Mouse (Mus musculus) lung, postnatal 4 days (tissue): ENCODE results near the gene Enpep.

ENCODE experiments used
- DNase-seq, 2 experiments: peaks; one replicate each; pipeline ENCODE4 v3.0.0; 2021

The Enpep gene

DNA sequence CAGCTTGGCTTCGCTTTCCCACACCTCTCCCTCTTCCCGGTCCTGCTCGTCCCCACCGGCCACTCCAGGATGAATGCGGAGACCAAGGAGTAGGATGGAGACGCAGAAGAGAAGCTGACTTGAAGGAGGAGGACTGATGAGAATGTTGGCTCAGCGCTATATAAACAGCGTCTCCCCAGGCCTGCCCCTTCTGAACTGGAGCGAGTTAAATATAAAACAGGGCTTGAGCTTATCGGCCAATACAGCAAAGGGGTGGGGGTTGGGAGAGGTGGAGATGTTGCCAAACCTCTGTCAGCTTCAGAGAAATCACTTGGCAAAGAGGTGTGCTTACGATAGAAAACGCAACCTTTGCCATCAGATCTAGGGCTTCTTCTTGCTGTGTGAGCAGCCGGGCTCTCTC is at the start of gene Enpep:
Gene Enpep (minus strand): TSS at position 135 of the 400 bp plus-strand sequence.
- peak; percentile 66 to 83 for DNase-seq

DNA sequence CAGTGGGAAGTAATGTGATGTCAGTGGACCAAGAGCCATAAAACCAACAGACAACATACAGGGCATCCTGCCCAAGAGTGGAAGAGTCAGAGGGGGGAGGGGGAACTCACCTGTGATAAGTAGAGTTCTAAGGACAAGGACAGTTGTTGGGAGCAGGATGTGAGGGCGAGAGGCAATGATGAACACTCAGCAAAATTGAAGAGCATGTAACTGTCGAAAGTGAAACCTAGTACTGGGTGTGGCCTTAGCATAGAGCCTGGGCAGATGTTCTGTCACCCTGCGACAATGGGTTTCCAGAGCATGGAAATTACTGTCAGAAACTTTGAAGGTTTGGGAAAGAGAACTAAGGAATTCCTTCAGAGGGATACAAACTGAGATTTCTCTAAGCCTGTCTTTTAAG is 46.6 kb upstream of the Enpep start:
- DNase-seq: no peak

DNA sequence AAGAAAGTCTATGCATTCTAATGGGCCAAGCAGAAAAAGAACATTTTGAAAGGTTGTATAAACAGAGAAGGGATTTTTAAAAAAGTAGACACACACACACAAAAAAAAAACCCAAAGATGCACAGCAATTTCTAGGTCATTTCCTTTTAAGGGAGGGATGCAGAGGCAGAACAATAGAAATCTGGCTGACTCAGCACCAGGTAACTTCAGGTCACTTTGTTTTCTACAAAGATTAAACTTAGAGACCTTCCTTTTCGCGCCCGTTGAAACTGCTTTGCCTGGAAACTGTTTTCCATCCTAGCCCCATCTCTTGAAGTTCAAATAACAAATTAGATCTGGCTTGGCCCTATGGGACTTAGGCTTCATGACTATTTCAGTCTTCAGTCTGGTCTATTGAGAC is 42.6 kb upstream of the Enpep start:
- no peak for DNase-seq

DNA sequence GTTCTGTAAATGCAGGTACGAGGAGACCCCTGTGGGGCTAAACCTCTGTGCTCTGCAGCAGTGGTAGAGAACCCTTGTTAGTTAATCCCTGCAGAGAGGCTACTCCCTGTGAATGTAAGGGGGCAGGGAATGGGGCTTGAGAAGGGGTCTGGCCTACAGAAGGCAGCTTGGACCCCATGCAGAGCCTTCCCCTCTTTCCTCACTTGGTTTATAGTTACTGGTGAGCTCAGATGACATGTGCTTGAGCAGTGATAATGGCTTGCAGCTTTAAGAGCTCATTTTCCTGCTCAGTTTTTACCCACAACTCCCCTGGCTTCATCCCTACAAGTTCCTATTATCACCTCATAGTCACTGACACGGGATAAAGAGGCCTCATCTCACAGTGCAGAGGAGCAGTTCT is 40.6 kb upstream of the Enpep start:
- DNase-seq: no peak

DNA sequence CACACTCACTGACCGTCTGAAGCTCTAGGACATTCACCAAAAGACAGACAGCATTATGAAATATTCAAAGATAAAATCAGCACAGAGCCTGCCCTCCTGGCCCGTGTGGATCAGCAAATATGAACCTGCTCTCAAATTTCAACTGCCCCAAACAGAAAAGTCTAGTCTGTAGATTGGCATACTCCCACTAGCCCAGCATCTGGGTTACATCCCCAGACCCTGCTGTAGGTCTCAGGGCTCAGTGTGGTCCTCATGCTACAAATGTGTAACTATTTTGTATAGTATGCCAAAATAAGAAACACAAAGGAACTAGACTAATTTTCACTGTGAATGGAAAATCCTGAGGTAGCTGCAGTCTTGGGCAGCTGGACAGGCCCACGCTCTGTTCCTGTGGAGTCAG is 37.0 kb upstream of the Enpep start:
- no peak for DNase-seq

DNA sequence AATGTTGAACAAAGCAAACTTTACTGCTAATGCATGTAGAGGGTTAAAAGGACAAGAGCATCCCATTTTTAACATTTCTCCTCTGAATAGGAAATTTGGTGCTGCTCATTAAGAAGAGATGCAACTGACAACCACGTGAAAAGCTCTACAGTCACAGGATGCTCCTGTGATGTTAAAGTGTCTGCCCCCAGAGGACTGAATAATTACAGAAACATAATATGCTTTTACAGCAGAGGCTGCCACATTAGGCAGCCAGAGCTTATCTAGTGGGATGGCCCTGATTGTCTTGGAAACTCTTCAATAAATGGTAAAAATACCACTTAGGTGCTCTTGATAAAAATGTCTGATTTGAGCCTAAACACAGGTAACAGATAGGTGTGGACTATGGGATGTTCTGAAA is 33.4 kb upstream of the Enpep start:
- no peak for DNase-seq

DNA sequence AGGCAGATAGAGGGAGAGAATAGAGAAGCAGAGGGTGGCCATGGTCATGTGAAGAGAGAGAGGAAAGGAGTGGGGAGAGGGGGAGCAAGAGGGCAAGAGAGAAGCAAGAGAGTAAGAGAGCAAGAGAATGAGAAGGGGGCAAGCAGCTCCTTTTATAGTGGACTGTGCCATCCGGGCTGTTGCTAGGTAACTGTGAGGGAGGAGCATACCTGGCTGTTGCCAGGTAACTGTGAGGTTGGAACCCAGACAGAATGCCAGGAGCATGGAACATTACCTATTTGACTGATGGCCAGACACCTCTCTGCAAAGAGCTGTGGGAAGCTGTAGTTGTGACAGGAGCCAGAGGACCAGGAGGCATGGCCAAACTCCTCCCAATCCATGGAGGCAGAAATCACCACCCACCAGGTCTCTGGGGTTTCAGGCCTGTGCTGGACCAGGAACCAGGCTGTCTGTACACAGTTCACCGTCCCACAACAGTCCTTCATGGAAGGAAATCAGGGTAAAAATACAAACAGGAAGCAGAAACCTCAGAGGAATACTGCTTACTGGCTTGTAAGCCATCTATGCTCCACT is 32.4 kb upstream of the Enpep start:
- DNase-seq: no peak

DNA sequence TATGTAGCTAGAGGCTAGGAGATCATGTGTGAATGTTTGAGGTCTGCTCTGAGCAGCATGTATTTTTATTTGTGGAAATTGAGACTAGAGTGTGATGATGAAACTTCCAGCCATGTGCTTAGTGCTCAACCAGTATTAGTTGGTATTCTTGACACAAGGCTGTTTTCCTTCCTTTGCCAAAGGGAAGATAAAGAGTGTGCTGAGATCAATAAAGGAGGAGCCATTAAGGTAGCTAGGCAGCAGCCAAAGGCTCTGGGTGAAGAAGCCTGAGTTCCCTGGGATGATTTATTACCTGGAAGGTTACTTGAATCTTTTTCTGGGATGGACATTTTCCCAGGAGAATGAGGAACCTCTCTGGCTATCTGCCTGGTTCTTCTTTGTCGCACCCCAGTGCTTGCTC is 30.9 kb upstream of the Enpep start:
- no peak for DNase-seq

DNA sequence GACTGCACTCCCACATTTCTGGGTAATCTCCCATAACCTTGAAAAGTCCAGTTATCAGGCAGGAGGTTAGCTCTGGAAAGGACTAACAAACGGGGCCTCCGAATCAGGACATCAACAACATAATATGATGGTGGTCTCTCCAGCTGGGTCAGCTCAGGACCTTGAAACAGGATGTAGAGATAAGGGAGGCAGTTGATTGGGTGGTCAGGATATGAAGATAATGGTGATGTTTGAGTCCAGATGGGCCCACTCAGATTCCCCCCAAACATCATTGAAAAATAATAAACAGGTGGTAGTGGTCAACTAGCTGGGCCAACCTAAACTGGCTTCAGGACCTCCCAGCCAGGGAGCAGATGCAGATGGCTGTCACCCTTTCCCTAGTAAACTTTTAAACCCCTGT is 25.6 kb upstream of the Enpep start:
- peak in 1 of 2 experiments; percentile 32 for DNase-seq

DNA sequence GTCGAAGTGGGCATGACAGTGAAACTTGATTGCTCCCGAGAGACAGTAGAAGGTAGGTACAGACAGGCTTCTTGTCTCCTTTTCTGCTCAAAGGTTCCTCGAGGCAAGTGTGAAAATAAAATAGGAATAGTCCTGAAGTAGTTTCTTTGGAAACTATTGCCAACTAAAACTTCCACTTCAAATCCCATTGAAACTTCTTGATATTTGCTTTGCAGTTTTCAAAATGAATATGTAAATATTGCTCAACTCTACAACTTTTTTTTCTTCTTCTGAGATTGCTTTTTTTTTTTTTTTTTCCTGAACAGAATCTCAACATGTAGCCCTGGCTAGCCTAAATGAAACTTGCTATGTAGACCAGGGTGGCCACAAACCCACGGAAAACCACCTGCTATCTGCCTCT is 21.4 kb upstream of the Enpep start:
- no peak for DNase-seq

DNA sequence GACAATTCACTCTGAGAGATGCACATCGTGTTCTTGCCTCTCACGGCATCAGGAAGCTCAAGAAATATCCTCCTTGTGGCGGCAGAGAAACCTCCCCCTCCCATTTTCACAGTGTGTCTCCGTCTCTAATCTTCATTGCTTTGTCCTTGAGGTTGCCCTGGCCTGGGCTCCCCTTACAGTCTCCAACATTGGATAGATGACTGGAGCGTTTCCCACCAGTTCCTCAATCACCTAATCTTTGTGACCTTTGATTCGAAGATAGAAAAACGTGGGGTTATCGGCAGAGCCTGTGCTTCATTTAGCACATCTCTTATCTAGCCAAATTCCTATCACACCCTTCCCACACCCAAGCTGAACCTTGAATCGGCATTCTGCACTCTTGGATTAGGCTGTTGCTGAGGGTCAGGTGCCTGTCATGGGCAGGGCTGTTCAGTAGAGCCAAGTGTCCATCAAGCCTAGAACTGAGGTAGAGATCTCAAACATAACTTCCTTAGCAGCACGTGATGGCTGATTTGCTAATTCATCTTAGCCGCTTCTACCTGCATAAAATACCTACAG is 18.9 kb upstream of the Enpep start:
- no peak for DNase-seq

DNA sequence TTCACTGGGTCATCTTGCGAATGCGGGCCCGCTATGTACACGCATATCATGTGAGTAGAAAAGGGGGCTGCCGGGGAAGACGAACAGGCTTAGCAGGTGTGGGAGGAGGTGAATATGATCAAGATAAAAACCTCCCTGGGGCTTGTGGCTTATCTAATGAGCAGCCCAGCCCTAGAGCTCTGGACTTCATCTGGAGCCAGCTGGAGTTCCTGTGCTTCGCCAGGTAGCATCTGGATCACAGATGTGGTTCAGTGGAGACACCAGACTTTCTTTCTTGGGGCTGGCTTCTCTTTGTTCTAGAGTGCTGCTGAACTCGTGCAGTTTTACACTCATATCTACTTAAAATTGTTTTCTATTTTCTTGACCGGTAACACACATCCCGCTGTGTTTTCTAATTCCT is 14.8 kb upstream of the Enpep start:
- no peak for DNase-seq

DNA sequence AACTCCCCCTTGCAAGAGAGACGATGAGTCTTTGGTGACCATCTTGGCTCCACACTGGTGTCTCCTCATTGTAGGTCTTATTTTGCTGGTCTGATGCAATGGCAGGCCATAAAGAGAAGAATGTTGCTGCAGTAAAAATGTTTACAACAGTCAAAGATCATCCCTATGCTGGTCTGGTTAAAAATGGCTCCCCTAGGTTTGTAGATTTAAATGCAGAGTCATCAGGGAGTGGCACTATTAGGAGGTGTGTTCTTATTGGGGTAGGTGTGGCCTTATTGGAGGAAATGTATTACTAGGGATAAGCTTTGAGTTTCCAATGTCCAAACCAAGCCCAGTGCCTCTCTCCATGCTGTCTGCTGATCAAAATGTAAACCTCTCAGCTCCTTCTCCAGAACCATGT is 10.2 kb upstream of the Enpep start:
- no peak for DNase-seq

DNA sequence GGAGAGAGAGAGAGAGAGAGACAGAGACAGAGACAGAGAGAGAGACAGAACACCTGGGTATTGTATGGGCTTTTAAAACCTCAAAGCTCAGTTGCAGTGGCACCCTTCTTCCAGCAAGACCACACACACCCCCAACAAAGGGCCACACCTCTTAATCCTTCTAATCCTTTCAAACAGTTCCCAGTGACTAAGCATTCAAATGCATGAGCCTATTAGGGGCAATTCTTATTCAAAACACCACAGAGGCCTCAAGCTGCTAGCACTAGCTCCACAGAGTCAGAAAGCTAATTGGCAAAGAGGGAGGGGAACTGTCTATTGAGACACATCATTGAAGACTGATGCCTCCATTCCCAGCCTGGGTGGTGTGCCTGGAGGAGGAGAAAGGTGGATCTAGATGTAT is 8.5 kb upstream of the Enpep start:
- DNase-seq: no peak

DNA sequence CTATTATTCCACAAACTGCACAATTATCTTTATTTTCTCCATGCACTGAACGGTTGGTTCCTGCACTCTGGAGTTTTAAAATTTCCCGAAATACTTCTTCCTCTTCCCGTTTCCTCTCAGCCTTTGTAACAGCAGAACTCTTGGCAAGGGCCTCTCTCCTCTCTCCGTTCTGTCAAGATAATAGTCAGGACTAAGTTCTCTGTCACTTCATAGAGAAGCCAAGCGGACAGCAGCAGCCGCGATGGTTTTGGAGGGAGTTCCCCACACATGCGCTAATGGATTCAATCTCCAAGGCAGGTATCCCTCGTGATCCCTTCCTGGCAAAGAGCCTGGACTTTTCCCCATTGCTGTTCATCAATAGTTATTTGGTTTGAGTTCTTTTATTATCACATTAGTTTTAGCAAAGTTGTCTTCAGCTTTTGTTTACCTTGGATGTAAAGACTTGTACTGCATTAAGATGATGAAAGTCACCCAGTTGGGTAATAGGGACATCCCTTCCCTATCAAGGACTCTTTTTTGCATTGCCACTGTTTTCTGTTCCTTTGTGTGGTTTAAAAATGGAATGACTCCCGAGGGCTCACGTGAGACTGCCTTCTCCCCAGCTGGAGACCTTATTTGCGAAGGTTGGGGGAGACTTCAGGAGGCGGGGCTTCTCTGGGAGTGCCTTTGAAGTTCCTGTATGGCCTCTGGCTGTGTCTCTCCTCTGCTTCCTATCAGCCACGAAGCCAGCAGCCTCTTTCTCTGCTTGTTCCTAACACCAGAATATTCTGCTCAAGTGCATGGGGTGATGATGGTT is 6.0 kb upstream of the Enpep start:
- peak; percentile 22 to 46 for DNase-seq

DNA sequence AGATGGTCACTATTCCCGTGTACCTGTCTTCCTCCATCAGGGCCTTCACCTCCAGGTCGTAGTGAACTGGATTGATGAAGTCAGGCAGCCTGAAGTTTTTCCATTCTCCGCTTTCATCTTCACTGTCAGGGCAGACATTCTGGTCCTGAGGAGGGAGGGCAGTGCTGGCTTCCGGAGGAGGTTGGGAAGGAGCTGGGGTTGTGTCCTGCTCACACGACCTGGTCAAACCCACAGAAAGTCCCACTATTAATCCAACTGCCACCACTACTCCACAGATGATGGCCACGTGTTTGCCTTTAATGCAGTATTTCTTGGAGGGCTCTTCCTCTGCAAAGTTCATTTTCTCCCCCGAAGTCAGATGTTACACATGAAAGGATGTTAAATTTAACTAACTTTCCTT is 378 bp downstream of the Enpep start:
- no peak for DNase-seq

DNA sequence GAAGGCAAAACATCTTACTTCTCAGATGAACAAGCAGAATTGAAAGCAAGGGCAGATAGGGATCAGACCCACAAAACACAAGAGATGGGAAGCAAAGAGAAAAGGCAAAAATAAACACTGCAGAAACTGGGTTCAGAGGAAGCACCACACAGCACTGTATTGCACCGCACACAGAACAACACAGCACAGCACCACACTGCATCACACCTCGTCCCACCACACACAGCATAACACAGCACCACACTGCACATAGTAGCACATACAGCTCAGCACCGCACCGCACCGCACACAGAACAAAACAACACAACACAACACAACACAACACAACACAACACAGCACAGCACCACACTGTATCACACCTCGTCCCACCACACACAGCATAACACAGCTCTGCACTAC is 1.1 kb downstream of the Enpep start:
- DNase-seq: no peak

DNA sequence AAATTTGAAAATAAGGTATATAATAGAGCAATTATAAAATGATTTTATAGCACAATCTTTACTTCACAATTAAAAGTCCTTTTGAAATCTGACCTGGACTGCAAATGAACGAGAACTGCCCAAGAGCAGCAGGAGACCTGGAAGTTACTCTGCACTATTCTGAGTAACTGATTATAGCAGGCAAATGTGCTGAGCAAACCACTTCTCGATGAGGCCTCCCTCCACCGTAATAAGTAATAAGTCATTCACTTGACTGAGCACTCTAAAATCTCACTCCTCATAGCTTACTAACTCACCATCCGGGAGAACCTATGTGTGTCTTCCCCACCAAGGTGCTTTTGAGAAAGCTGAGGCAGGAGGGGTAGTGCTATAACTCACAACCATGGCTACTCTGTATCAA is 4.5 kb downstream of the Enpep start:
- DNase-seq: no peak

DNA sequence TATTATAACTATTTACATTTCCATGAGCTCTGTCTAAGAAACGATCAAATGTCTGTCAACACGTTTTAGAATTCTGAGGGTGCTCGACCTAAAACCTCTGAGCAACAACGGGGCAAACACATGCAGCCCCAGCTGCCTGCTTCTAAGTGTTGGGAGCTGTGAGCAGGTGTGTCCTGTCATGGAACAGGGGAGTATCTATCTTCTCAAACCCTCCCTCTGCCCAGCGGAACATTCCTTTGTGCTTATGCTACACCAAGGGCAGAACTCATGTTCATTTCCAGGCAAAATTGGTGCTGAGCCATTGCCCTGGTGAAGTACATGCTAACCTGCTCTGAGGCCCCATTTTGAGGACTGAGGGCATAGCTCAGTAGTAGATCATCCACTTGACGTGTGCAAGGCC is 10.9 kb downstream of the Enpep start:
- DNase-seq: peak in 1 of 2 experiments; percentile 35

DNA sequence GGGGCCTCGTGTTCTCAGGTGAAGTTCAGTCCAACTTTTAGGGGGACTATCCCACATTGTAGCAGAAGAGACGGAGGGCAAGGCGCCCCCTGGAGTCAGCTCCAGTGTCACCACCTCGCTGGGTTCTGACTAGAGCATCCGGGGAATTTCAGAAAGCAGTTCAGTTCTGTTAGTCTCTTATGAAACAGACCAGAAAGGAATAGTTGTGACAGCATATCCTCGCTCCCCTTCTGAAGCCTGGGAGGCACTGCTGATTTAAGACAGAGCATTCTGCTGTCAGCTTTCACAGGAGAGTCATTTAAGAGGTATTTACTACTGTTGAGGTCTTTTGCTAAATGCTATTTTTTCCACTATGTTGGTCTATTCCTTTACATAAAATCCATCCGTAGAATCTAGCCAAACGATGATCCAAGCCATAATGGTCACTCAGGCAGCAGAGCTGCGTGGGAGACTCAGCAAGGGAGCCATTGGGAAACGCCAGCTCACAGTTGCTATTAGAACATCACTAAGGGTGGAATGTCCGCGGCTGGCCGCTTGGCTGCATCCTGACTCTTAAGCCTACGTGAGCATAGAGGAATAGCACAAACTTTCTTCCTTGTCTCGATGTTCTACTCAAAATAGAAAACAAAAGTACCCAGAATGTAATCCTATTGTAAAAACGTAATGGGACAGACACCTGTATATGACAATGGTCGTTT is 15.3 kb downstream of the Enpep start:
- DNase-seq: no peak

DNA sequence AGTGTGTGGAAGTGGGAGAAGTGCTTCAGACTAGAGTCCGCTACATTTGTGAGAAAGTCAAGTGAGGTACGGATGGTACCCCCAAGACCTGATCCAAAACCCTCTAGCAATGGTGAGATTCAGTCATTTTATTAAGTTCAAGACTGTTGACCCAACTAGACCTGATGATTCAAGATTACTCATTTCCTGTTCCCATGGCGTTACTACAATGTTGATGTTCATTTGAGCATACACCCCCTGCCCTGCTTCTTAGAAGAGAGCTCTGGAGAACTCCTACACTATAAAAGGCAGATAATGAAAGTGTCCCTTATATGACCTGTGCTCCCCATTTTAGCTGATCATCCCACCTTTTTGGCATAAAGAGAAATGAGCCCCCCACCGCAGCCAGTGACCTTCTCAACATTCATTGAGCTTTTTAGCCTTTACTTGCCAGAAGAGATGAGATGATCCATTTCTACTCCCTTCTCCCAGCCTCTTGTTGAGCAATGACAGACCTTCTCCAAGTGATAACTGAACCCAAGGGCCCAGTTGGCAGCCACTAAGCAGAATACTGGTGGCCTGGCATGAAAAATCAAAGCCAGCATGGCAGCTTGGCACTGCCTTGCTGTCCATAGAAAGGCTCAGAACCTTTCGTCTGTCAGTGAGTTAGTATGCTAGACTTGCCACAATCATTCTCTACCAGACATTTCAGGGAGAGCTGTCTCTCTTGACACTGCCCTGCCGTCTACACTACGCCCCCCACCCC is 18.7 kb downstream of the Enpep start:
- DNase-seq: no peak

DNA sequence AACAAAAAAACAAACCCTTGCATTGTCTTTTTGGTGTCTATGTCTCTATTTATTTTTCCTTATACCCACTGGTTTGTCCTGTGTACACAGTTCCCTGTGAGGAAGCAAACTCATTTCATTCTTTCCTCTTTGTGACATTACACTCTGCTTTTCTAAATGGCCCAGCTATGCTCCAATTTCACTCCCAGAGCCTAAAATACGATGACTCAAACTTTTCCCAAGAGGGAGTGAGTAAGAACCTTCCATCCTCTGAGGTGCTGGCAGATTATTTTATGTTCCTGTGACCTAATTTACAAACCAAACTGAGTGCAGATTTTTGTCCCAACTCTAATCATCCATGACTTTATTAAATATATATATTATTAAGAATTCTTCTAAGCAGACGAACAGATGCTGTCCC is 19.3 kb downstream of the Enpep start:
- no peak for DNase-seq

DNA sequence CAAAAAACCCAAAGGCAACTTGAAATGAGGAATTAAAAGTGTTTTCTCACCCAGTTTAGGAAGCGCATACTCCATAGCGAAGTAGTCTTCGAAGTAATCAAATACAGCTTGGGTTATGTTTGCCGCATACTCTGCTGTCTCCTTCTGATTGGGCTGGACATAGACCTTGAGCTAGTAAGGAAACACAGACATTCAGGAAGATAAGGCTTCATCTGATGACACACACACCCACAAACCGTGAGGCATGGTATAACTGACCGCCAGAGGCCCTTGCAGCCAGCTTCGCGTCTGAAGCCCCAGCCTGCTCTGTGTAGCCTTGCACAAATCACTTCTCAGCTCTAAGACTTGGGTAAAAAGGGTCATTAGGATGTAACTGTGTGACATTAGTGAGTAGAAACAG is 20.0 kb downstream of the Enpep start:
- no peak for DNase-seq
